Mouse (Mus musculus) ZHBTc4 (cell line): ENCODE measurements around the gene Tmprss11f.
"Not testable (repeated sequence)": the region's sequence is repeated elsewhere in the genome, so short reads cannot be mapped to it uniquely, and the experiment has no call there.

ENCODE experiments used
- DNase-seq: peaks from one replicate; pipeline ENCODE4 v3.0.0-alpha.2; 2011; ENCODE audit warnings: low read depth, low spot score

Tmprss11f gene

DNA sequence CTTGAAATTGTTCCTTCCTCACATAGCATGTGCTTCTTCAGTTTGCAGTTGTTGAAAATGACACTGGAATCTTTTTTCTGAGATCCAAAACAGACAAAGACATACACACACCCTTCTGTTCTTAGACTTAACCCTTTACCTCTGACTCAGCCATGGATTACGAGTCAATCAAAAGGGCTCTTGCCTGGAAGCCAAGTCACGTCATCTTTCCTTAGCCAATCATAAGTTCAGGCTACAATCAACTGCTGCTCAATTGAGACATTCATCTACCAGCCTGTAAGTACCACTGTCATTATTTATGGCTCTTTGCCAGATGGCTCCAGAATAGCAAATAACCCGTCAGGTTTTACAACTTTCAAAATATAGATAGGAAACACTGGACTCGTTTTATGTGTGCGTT lies at the start of gene Tmprss11f:
Tmprss11f (minus strand) TSS at position 101 of the 400 bp plus-strand sequence.
- DNase-seq: no peak

DNA sequence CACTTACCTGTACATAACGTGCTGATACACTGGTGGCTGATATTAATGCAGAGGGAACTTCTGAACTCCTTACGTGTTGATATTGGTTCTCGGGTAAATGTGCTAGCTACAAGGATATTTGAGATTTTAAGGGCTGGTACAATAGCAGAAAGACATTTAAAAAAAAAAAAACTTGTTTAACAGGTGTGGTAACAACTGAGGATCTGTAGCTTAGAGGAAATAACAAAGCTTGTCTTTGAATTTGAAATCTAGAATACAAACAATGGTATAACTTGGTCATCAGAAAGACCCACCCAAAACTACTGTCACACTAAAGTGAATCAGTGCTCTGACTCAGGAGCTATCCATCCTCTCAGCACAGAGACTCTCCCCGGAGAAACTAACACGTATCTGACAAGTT lies 44.0 kb upstream of the Tmprss11f start, which contains the start of gene Tmprss11b:
Tmprss11b (minus strand) TSS at position 101 of the 400 bp plus-strand sequence.
- no peak for DNase-seq

DNA sequence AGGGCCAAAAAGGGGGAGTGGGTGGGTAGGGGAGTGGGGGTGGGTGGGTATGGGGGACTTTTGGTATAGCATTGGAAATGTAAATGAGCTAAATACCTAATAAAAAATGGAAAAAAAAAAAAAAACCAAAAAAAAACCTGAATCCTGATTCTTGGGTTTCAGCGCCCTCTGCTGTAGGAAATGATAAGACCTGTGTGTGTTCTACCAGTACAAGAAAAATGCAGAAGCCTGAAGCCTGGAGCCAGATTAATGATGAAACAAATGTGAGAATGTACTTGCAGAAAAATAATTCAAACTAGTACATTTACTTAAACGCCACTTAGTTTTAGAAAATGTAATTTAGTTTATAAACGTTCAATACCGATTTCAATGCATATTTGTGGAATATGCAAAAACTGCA lies 17.0 kb upstream of the Tmprss11f start:
- peak; percentile 41 for DNase-seq

DNA sequence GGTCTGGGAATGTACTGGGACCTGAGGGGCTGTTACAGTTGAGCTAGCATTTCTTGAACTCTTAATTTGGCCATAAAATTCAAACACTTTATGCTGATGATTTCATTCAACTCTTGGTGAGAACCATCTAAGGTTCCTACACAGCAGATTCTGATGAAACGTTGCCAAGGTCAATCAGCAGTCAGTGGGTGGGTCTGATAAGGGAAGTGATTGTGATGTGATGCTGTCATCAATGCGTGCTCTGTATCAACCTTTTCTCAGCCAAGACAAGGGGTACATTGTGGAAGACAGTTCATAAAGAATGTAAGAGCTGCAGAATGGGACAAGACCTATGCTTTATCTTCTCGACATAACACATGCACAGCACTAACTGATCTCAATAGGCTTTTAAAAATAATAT lies 8.6 kb upstream of the Tmprss11f start:
- DNase-seq: no peak

DNA sequence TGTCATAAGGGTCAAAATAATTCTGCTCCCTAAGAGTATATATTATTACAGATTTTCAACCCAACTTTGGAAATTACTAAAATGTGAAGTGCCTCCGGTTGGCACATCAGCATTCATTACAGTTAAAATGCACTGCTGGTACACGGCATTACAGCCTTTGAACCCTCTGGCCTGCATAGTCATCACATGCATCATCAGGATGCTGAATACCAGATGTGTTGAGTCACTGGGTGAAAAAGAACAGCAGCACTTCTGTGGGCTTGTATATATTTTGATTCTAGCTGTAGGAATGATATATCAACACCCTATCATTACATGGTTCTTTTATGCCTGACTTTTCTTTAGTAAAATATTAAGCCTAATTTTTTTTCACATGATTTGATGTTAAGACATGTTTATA lies 1.5 kb downstream of the Tmprss11f start:
- DNase-seq: no peak

DNA sequence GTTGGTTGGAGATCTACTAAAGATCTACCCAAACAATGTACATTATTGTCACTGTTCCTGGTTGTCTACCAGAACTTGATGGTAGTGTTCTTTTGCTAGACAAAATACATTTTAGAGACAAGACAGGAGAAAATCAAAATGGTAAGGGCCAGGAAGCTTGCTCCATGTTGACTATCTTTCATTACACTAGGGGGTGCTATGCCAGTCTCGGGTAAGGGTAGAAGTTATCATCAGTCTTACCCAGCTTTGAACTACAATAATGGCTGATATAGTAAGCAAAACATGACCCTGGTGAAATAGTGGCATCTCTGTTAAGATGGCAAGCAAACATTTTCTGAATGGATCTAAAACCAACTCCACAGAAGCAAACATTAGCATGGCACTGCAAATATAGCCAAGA lies 10.4 kb downstream of the Tmprss11f start:
- DNase-seq: no peak

DNA sequence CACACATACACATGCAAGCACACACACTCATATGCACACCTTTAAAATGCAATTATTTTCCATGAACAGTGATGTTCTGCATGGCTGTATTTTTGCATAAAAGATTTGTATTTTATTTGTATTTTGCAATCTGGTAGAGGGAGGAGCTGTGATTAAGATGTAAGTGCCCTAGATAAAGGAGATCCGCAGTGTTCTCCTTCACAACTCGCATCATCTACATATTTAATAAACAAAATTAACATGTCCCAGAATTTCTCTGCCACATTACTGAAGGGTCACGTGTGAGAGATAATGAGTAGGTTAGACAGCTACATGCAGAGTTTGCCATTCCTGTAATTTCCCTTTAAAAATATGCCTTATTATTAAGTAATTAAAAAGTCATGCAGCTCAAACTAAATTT lies 46.3 kb downstream of the Tmprss11f start:
- DNase-seq: no peak

DNA sequence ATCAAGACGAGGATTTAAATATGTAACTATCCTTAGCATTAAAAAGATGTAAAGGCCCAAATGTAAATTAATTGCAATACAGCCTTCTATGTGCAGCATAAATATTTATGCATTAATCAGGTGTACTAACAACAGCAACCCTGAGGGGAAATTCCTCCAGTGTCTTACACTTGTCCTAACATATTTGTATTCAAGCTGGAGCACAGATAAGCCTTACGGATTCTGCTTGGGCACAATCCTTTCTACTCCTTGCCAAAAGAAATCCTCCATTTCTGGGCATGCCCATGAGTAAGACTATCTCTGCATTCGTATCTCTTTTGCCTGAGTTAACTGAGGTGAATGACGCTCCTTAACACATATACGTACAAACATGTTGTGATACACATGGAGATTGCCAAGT lies 49.6 kb downstream of the Tmprss11f start:
- no peak for DNase-seq

DNA sequence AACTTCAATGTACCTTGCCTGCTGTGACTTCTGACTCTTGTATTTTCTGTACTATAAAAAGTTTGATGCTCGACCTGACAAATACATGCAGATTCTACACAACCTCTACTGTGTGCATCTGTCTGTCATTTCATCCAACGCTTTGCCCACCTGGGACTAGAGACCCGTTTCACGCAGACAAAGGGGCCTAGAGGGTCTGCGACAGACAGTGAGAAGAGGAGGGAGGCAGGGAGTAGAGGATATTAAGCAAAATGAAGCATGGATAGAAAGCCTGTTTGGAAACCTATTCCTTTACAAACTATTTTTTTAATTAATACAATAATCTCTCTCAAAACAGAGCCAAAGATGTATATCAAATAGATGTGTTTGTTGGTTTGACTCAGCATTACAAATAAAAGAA lies 50.2 kb downstream of the Tmprss11f start:
- DNase-seq: no peak

DNA sequence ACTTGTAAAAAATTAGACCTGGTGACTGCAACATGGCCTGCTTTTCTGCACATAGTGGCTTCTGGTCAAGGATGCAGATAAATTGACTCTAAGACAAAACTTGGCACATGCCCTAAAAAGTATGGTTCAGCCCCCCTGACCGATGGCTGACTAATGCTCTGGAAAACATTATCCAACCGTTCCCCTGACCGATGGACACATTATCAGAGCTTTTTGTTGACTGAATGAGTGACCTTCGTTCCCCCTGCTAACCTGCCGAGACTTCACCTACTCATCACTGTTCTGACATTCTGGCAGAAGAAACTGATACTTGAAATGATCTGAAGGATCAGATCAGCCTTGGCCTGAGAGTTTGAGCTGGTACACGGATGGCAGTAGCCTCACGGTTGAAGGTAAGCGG lies 53.5 kb downstream of the Tmprss11f start:
- not testable (repeated sequence) for DNase-seq

DNA sequence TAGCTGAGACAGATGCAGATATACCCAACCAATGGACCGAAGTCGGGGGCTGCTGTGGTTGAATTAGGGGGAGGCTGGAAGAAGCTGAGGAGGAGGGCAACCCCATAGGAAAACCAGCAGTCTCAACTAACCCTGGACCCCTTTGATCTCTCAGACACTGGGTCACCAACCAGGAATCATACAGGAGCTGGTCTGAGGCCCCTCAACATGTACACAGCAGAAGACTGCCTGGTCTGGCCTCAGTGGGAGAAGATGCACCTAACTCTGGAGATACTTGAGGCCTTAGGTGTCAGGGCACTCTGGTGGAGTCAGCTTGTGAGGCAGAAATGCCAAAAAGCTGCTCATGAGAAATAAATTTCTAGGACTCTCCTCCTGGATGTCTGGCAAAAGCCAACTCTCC lies 85.5 kb downstream of the Tmprss11f start:
- DNase-seq: no peak

DNA sequence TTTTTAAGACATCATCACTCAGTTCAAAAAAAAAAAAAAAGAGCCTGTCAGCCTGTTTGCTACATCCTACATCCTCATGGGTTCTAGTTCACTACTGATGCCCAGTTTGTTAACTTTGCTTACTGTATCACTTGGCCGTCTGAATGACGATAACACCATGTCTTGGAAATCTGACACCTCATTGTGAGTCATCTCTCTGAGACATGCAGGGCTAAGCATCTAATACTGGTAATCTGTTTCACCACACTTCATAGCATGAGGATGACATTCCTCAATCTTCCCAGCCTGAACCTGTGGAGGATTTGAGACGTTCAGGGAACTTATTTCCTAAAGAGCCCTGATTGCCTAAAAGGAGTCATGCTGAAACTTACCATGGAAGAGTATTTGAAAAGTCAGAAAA lies 91.6 kb downstream of the Tmprss11f start:
- no peak for DNase-seq

DNA sequence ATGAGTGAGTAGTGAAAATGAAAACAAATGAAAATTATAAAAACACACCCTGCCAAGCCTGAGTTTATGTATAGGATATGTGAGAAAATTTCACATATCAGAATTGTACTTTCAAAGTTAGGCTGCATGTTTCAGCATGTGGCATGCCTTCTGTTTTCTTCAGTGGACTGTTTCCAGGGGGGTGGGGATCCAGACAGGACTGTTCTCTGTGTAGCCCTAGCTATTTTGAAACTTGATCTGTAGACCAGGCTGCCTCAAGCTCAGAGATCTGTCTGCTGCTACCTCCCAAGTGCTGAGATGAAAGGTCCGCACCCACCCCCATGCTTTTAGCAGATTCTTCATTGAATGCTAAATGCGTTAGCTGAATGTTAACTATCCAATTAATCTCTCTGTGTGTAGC lies 103.5 kb downstream of the Tmprss11f start:
- no peak for DNase-seq

DNA sequence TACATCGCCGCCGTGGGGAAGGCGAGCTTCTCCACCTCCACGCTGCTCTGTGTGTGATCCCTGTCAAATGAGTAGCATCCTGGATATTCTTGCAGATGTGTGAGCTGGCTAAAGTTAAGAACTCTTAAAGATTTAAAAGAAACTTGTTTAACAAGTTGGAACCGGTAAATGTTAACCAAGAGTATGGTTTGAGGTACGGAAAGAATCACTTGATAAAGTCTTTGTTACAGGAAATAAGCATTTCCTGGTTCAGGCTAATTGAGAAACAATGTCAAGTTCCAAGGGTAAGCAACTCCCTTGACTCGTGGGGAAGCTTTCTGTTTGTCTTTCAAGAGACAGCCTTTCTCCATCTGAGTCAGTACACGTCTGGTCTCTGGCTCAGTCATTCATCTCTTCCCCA lies 113.7 kb downstream of the Tmprss11f start, which contains the start of gene Tmprss11g:
Tmprss11g (minus strand) TSS at position 101 of the 400 bp plus-strand sequence.
- DNase-seq: peak; percentile 12

DNA sequence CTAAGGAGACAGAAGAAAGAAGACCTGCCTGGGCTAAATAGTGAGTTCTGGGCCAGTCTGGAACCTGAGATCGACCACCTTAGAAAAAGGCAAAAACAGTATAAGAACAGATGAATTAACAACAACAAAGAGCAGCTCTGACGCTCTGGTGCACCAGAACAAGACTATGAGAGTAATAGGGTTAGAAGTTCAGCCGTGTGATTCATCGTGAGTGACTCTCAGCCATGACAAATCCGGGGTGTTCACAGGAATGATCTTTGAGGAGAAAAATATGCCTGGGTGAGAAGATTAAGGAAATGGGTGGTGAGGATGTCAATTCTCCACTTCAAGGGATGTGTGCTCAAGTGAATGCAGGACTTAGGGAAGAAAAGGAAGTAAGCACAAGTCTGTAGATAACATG lies 120.7 kb downstream of the Tmprss11f start:
- no peak for DNase-seq

DNA sequence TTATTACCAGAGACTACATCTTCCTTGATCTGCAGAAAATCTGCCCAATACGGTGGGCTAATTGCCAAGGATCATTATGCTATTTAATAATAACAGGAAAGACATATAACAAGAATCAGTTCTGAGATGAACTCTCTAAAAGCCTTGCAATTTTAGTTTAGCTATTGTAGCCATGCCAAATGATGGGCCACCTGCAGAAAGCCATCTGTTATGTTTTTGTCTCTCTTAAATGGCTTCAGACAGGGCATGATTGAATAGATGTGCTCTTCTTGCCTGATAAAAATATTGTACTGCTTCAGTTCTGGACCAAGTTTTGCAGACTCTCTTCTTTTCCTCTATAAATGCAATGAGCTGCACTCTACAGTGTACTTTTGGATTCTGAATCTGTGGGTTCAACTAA lies 138.8 kb downstream of the Tmprss11f start:
- DNase-seq: no peak

DNA sequence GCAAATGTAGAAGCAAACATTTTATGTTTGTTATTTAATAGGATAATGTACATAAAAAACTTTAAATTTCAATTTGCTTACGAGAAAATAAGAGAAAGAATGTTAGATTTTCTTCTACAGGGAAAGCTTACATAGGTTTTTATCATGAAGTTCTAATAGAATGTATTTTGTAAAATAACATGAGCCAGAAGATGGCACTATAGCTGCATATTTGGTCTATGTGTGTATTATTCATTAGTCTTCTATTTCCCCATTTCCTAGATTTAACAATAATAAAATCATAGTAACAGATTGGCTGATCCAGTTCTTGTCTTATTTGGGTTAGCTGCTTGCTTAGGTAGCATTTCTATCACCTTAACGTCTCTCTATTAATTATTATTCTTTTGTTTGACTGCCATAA lies 149.7 kb downstream of the Tmprss11f start:
- DNase-seq: no peak

DNA sequence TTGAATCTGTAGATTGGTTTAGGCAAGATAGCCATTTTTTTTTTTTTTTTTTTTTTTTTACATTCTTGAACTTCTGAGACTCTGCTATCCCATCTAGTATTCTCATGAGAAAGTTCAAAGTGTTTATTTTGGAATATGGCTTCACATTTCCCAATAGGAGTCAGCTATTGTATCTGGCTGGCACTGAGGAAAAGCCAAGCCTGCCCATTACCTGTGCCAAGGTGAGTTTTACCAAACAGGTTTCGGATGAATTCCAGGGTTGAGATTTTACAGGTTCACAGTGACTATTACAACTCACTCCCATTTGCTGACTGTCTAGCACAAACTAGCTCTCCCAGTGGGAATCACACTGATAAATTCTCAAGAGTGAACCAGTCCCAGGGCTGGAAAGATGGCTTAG lies 150.2 kb downstream of the Tmprss11f start:
- DNase-seq: no peak

DNA sequence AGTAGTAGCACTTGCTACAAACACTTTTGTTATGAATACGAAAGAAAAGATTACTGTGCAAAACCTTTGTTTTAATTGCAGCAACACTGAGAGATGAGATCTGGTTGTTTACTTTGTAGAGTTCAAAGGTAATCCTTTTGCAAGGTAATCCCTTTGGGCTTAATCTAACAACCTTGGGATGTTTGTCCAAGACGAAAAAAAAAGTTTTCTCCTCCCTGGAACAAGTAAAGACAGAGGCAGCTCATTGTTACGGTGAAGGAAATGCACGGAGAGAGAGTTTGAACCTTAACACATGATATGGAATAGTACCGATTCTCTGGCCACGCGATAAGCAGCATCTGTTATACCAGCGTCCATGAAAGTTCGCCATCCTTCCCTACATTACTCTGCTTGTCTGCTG lies 158.4 kb downstream of the Tmprss11f start:
- DNase-seq: no peak
